Mouse (Mus musculus) forebrain, embryonic 12.5 days (tissue): ENCODE measurements around the gene 2010003K11Rik. TPM values are rescaled to one million over a fixed set of nuclear protein-coding genes. Genes with fewer than 3 reads are reported as not detected.

Experiments used
- ATAC-seq: fragments of 200-750 bp; cut with Nextera tagmentation; 2 replicates; pipeline ENCODE4 v1.8.0; 2017; ENCODE audit warnings: moderate TSS enrichment; ENCODE audit not compliant: low FRiP score
- H3K27ac ChIP-seq: fragments of 300-500 bp; sonication (generic); 2 replicates; pipeline ENCODE4 v1.5.1; 2016; ENCODE audit warnings: mild to moderate bottlenecking
- H3K27me3 ChIP-seq: fragments of 300-500 bp; sonication (generic); 2 replicates; pipeline ENCODE4 v1.6.1; 2016; ENCODE audit warnings: mild to moderate bottlenecking
- H3K36me3 ChIP-seq: fragments of 300-500 bp; sonication (generic); replicated peaks from 2 replicates; pipeline ENCODE4 v1.6.1; 2016; ENCODE audit warnings: mild to moderate bottlenecking
- H3K4me1 ChIP-seq: fragments of 300-500 bp; sonication (generic); 2 replicates; pipeline ENCODE4 v1.6.1; 2016
- H3K4me2 ChIP-seq: fragments of 300-500 bp; sonication (generic); 2 replicates; pipeline ENCODE4 v1.6.1; 2016; ENCODE audit warnings: mild to moderate bottlenecking, moderate library complexity
- H3K4me3 ChIP-seq: fragments of 300-500 bp; sonication (generic); replicated peaks from 2 replicates; pipeline ENCODE4 v1.5.1; 2016; ENCODE audit warnings: mild to moderate bottlenecking
- H3K9ac ChIP-seq: fragments of 300-500 bp; sonication (generic); 2 replicates; pipeline ENCODE4 v1.6.1; 2016; ENCODE audit warnings: mild to moderate bottlenecking
- H3K9me3 ChIP-seq: fragments of 300-500 bp; sonication (generic); 2 replicates; pipeline ENCODE4 v1.6.1; 2016
- WGBS: fragments of 180-500 bp; shearing (Covaris S2); methylation state at CpG from one replicate; pipeline ENCODE4 v1.1.7; 2016; 5-methylcytosine and 5-hydroxymethylcytosine counted together
- polyA plus RNA-seq: library from polyadenylated mRNA; unstranded; fragments of >200 nt; fragmentation: Nextera tagmentation; extraction: Ambion mirVana; gene quantifications from 2 replicates; pipeline ENCODE4 v1.2.1, GENCODE M21; 2016

Gene 2010003K11Rik
- not detected in 2 replicates for polyA plus RNA-seq

GRCm38 (mm10) chr19:4498062-4498933, at the start of gene 2010003K11Rik:
Gene 2010003K11Rik, minus strand, starts transcription at chr19:4498583.
- no peak within 1 kb of the TSS for H3K4me3 ChIP-seq
- H3K27me3 ChIP-seq = 0 out of 2 replicates have a peak, but pooled peaks cover 6% of the 10 kb centered on the region
- no peaks in the 10 kb centered on the region for H3K9me3 ChIP-seq
- 65% methylated on average over 16 of the region's 16 CpGs for WGBS
- H3K4me1 ChIP-seq = peaks cover 5% of the 10 kb centered on the region
- H3K36me3 ChIP-seq = no peaks in the 10 kb centered on the region
- no peak within 1 kb of the TSS for H3K4me2 ChIP-seq
- H3K27ac ChIP-seq = no peak within 1 kb of the TSS
- 0 out of 2 replicates have a peak within 1 kb of the TSS, but pooled peaks have one; percentile 21 for H3K9ac ChIP-seq
- ATAC-seq = no peak

- H3K4me3 ChIP-seq = no peak overlapping the region
- H3K9me3 ChIP-seq = no peaks in the 10 kb centered on the region
- no peak overlapping the region for H3K4me2 ChIP-seq
- H3K9ac ChIP-seq = no peak overlapping the region
- WGBS = 86% methylated on average over 6 of the region's 6 CpGs
- H3K4me1 ChIP-seq = no peaks in the 10 kb centered on the region
- H3K27me3 ChIP-seq = no peaks in the 10 kb centered on the region
- H3K36me3 ChIP-seq = no peaks in the 10 kb centered on the region
- no peak overlapping the region for H3K27ac ChIP-seq
- no peak for ATAC-seq
Observed at GRCm38 (mm10) chr19:4547801-4548200, 49.4 kb upstream of the 2010003K11Rik start.

- no peaks in the 10 kb centered on the region for H3K4me1 ChIP-seq
- no peak overlapping the region for H3K4me2 ChIP-seq
- H3K36me3 ChIP-seq = no peaks in the 10 kb centered on the region
- no peak overlapping the region for H3K4me3 ChIP-seq
- WGBS = 93% methylated on average over 6 of the region's 6 CpGs
- H3K9ac ChIP-seq = no peak overlapping the region
- H3K27ac ChIP-seq = no peak overlapping the region
- ATAC-seq = no peak
- no peaks in the 10 kb centered on the region for H3K9me3 ChIP-seq
- H3K27me3 ChIP-seq = no peaks in the 10 kb centered on the region
Observed at GRCm38 (mm10) chr19:4545841-4546240, 47.5 kb upstream of the 2010003K11Rik start.

GRCm38 (mm10) chr19:4545091-4545490, 46.7 kb upstream of the 2010003K11Rik start:
- no peaks in the 10 kb centered on the region for H3K36me3 ChIP-seq
- H3K4me1 ChIP-seq = no peaks in the 10 kb centered on the region
- no peaks in the 10 kb centered on the region for H3K9me3 ChIP-seq
- no peak overlapping the region for H3K4me3 ChIP-seq
- H3K4me2 ChIP-seq = no peak overlapping the region
- no peaks in the 10 kb centered on the region for H3K27me3 ChIP-seq
- no peak overlapping the region for H3K9ac ChIP-seq
- H3K27ac ChIP-seq = no peak overlapping the region
- 89% methylated on average over 4 of the region's 4 CpGs for WGBS
- no peak for ATAC-seq

GRCm38 (mm10) chr19:4542081-4542480, 43.7 kb upstream of the 2010003K11Rik start:
- no peaks in the 10 kb centered on the region for H3K27me3 ChIP-seq
- no peak overlapping the region for H3K9ac ChIP-seq
- H3K4me3 ChIP-seq = no peak overlapping the region
- no peaks in the 10 kb centered on the region for H3K9me3 ChIP-seq
- no peaks in the 10 kb centered on the region for H3K4me1 ChIP-seq
- ATAC-seq = no peak
- no peak overlapping the region for H3K4me2 ChIP-seq
- no peaks in the 10 kb centered on the region for H3K36me3 ChIP-seq
- no peak overlapping the region for H3K27ac ChIP-seq

GRCm38 (mm10) chr19:4540992-4541391, 42.6 kb upstream of the 2010003K11Rik start:
- H3K4me3 ChIP-seq = no peak overlapping the region
- no peak overlapping the region for H3K4me2 ChIP-seq
- 80% methylated on average over 3 of the region's 3 CpGs for WGBS
- no peaks in the 10 kb centered on the region for H3K4me1 ChIP-seq
- H3K27me3 ChIP-seq = no peaks in the 10 kb centered on the region
- H3K9me3 ChIP-seq = no peaks in the 10 kb centered on the region
- ATAC-seq = no peak
- no peak overlapping the region for H3K9ac ChIP-seq
- H3K27ac ChIP-seq = no peak overlapping the region
- H3K36me3 ChIP-seq = no peaks in the 10 kb centered on the region

GRCm38 (mm10) chr19:4540263-4540662, 41.9 kb upstream of the 2010003K11Rik start:
- 92% methylated on average over 6 of the region's 6 CpGs for WGBS

GRCm38 (mm10) chr19:4536606-4537005, 38.2 kb upstream of the 2010003K11Rik start:
- Histone ChIP-seq H3K4me1 (no peaks in the 10 kb centered on the region), H3K9ac (no peak overlapping the region), H3K27ac (no peak overlapping the region), H3K4me2 (no peak overlapping the region), H3K4me3 (no peak overlapping the region), H3K27me3 (no peaks in the 10 kb centered on the region), H3K9me3 (no peaks in the 10 kb centered on the region), H3K36me3 (no peaks in the 10 kb centered on the region)
- WGBS = 72% methylated on average over 3 of the region's 3 CpGs
- no peak for ATAC-seq

More at GRCm38 (mm10) chr19:4540263-4540662, 41.9 kb upstream of the 2010003K11Rik start:
- H3K4me2 ChIP-seq = no peak overlapping the region
- H3K4me3 ChIP-seq = no peak overlapping the region
- no peaks in the 10 kb centered on the region for H3K4me1 ChIP-seq
- H3K27me3 ChIP-seq = no peaks in the 10 kb centered on the region
- no peak overlapping the region for H3K27ac ChIP-seq
- H3K9ac ChIP-seq = no peak overlapping the region
- no peaks in the 10 kb centered on the region for H3K9me3 ChIP-seq
- H3K36me3 ChIP-seq = no peaks in the 10 kb centered on the region
- ATAC-seq = no peak

- no peaks in the 10 kb centered on the region for H3K4me1 ChIP-seq
- H3K27me3 ChIP-seq = no peaks in the 10 kb centered on the region
- no peak overlapping the region for H3K27ac ChIP-seq
- no peak overlapping the region for H3K9ac ChIP-seq
- no peak overlapping the region for H3K4me2 ChIP-seq
- no peak for ATAC-seq
- H3K9me3 ChIP-seq = no peaks in the 10 kb centered on the region
- H3K4me3 ChIP-seq = no peak overlapping the region
- no peaks in the 10 kb centered on the region for H3K36me3 ChIP-seq
Observed at GRCm38 (mm10) chr19:4535922-4536321, 37.5 kb upstream of the 2010003K11Rik start.

GRCm38 (mm10) chr19:4534646-4535045, 36.3 kb upstream of the 2010003K11Rik start:
- Histone ChIP-seq H3K36me3 (no peaks in the 10 kb centered on the region), H3K9me3 (no peaks in the 10 kb centered on the region), H3K4me3 (no peak overlapping the region), H3K27me3 (no peaks in the 10 kb centered on the region), H3K4me2 (no peak overlapping the region), H3K27ac (no peak overlapping the region), H3K9ac (no peak overlapping the region), H3K4me1 (no peaks in the 10 kb centered on the region)
- WGBS = 93% methylated on average over 2 of the region's 2 CpGs
- ATAC-seq = no peak

GRCm38 (mm10) chr19:4521426-4522050, 23.2 kb upstream of the 2010003K11Rik start:
- H3K9ac ChIP-seq = no peak overlapping the region
- H3K27me3 ChIP-seq = no peaks in the 10 kb centered on the region
- no peaks in the 10 kb centered on the region for H3K36me3 ChIP-seq
- no peak overlapping the region for H3K4me2 ChIP-seq
- H3K27ac ChIP-seq = no peak overlapping the region
- WGBS = 88% methylated on average over 3 of the region's 3 CpGs
- ATAC-seq = no peak
- H3K9me3 ChIP-seq = no peaks in the 10 kb centered on the region
- no peak overlapping the region for H3K4me3 ChIP-seq
- no peaks in the 10 kb centered on the region for H3K4me1 ChIP-seq

GRCm38 (mm10) chr19:4517483-4517882, 19.1 kb upstream of the 2010003K11Rik start:
- Histone ChIP-seq H3K27ac (no peak overlapping the region), H3K4me3 (no peak overlapping the region), H3K9me3 (no peaks in the 10 kb centered on the region), H3K36me3 (no peaks in the 10 kb centered on the region), H3K9ac (no peak overlapping the region), H3K27me3 (peaks cover 10% of the 10 kb centered on the region), H3K4me1 (peaks cover 7% of the 10 kb centered on the region), H3K4me2 (no peak overlapping the region)
- 73% methylated on average over 1 of the region's 1 CpGs for WGBS
- ATAC-seq = no peak
